Mouse (Mus musculus) adrenal gland, postnatal 25 days (tissue): ENCODE results near the gene Ppm1b. TPM values are rescaled to one million over a fixed set of nuclear protein-coding genes. Genes with fewer than 3 reads are reported as not detected.
"Not testable (repeated sequence)": the region's sequence is repeated elsewhere in the genome, so short reads cannot be mapped to it uniquely, and the experiment has no call there.

Experiments used
- DNase-seq: peaks from one replicate; pipeline ENCODE4 v3.0.0; 2021; ENCODE audit warnings: mixed read lengths
- long read RNA-seq: library from polyadenylated mRNA; stranded (forward); transcript quantifications from one replicate; pipeline ENCODE4 v2.0.0, GENCODE M21; 2021
- total RNA-seq: library from RNA; stranded (reverse); gene quantifications from 2 replicates; pipeline ENCODE4 v1.2.3, GENCODE M21; 2021

Gene Ppm1b
- 143 and 172 TPM in 2 replicates for total RNA-seq
- long read RNA-seq, transcript Ppm1b-202 (6 exons, 3,323 nt) = major isoform, 141 of 291 reads
- long read RNA-seq, transcript Ppm1b-201 (6 exons, 2,670 nt) = minor isoform, 93 of 291 reads
- long read RNA-seq, transcript Ppm1b-205 (6 exons, 1,290 nt) = minor isoform, 15 of 291 reads
- long read RNA-seq, partial matches to known transcripts = 7 of 291 reads
- long read RNA-seq, other reads (novel, unspliced or antisense) = 35 of 291 reads

DNA sequence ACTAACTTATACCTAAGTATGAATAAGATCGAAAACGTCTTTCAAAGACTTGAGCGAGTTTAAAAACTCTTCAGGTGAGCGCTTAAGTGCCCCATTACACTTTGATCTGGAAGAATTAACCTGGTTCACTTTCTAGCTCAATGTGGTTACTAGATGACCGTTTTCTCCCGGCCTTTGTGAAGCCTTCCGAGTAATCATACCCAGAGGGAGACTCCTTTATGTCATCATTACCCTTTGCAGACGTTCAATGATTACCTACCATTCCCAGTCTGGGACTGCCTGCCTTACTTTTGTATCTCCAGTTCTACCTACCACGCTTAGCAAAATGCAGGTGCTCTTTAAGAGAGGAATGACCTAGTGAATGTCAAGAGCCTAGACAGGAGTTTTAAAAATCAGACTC is at the start of gene Ppm1b:
Gene Ppm1b, plus strand, starts transcription at position 301 of the 400 bp plus-strand sequence.
- no peak for DNase-seq

DNA sequence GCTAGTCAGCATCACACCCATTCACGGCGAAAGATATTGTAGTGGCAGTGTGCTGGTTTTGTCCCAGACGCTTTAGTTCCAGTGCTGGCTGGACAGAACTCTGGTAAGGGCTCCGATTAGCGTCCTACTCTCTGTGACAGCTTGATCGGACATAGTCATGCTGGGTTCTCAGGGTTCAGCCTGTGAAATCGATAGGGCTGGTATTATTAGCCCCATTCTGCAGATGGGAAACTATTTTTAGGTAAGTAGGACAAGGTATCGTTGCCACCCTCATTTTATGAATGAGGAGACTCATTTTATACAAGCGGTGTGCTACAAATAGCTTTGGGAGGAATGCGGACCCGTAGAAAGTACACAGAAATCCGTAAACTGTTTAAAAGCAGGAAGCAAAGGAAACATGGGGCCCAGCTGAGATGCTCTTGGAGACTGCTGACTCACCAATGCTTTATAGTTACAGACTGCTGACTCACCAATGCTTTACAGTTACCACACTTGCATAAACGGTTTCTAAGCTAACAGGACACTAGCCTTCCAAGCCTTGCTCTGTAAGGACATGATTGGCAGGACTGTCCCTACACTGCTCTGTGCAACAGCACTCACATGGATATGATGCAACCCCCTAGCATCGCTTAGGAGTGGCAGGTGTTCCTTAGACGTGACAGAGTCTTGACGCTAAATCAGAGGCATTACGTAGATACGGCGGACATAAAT is 34.7 kb upstream of the Ppm1b start:
- no peak for DNase-seq

DNA sequence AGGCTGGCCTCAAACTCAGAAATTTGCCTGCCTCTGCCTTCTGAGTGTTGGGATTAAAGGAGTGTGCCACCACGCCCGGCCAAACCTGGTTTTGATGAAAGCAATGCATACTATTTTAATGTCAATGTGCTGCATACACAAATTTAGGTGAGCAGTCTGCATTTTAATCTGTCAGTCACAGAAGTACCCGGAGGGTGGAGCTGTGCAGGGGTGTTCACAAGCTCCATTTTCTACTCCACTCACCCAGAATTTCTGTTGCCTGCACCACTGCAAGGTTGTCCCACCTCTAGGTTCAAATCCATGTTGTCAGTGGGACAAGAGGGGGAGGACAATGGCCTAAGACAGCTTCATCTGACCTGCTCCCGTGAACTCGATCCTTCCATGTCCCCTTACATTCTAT is 31.8 kb upstream of the Ppm1b start:
- DNase-seq = no peak

DNA sequence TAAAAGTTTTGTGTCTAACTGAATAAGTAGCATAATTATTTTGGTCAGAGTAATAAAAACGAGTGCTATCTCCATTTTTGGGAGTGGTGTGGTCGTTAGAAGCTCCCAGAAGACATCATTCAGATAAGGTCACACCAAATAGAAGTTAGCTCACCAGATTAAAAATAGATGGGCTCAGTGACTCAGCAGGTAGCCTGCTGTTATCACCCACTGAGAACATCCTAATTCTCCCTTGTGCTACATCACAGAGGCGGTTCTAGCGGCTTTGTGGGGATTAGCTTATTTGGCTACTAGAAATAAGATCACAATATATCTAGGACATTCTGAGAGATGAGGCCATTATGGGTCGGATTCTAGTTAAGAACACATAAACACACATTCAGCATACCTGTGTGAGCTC is 30.3 kb upstream of the Ppm1b start:
- DNase-seq = no peak

DNA sequence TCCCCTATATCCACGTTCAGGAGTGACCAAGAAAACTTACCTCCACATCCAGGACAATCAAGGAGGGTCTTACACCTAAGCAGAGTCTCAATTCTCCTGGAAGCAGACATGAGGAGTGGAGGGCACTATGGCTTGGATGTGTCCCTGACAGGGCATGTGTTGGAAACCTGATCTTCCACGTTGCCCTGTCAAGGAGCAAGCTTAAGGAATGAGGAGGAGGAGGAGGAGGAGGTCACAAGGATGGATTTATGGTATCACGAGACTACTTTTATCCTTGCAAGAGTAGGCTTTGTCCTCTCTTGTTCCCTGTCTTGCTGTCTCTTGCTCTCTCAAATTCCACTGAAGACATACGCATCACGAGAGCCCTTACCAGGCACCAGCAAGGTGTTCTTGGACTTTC is 29.0 kb upstream of the Ppm1b start:
- DNase-seq = no peak

DNA sequence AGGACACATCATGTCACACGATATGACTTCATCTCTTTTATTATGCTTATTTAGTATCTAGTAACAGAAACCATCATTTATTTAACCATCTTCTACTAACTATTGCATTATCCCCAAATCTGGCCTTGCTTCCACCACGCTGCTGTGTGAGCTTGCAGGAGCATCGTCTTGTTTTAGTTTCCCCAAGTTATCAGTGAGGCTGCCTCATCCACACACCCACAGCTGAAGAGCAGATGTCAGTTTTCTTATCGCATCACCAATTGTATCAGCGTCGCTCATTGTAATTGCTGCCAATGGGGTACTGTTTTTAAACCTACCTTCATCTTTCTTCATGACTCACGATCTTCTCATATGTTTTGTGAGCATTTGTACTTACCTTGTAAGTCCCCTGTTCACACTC is 23.6 kb upstream of the Ppm1b start:
- DNase-seq = no peak

DNA sequence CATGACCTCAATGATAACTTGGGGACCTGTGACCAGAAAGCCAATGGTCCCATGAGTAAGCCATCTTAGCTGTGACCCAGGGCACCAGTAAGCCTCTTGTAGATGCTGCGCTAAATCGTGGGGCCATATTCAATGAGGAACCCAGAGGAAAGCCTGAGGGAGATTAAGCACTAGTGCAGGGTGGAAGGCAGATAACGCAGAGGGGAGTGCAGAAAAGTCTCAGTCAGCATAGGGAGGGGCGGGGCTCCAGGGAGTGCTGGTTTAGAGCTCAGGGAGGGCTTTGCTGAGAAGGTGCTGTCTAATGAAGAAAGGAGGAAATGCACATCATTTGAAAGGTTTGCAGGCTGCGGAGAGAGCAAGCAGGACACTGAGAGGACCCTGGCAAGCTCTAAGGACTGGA is 22.6 kb upstream of the Ppm1b start:
- no peak for DNase-seq

DNA sequence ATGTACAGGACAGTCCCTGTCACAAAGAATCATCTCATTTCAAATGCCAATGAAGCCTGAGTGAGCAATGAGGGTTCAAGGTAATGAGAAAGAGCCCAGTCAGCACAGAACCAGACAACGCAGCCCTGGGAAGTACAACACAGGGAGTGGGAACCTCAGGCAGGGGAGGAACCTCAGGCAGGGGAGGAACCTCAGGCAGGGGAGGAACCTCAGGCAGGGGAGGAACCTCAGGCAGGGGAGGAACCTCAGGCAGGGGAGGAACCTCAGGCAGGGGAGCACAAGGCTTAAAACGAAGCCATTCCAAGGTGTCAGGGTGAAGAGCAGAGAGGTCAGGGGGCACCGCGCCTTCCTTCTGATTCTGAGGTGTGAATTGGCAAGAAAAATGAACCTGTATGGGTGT is 20.9 kb upstream of the Ppm1b start:
- not testable (repeated sequence) for DNase-seq

DNA sequence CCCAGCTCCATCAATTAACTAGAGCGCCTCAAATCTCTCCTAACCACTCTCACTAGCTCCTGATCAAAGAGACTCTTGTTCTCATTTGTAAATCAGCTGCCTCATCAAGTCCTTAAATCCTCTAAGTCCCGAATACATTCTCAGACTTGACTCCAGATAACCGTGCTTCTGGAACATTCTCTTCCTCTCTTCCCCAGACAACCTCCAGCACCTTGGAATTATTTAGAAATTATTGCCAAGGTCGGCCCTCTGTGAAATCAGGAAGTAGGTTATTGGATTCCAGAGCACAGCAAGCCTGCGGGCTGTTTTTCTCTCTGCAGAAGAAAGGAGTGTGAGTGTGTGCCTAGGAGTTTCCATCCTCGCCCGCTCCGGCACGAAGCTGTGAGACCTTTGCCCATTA is 20.2 kb upstream of the Ppm1b start:
- no peak for DNase-seq

DNA sequence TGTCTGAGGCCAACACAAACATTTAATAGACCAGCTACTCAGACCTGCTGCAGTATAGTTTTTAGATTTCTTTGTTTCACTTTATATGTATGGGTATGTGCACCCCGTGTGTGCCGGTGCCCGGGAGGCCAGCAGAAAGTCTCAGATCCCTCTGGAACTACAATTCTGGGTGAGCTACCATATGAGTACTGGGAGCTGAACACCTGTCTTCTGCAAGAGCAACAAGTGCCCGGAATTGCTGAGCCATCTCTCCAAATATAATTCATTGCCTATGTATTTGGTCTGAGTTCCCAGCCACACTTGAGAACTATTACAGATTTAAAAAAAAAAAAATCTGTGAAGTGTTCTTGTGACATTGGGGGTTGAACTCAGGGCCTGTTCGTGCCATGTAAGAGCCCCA is 19.7 kb upstream of the Ppm1b start:
- no peak for DNase-seq

DNA sequence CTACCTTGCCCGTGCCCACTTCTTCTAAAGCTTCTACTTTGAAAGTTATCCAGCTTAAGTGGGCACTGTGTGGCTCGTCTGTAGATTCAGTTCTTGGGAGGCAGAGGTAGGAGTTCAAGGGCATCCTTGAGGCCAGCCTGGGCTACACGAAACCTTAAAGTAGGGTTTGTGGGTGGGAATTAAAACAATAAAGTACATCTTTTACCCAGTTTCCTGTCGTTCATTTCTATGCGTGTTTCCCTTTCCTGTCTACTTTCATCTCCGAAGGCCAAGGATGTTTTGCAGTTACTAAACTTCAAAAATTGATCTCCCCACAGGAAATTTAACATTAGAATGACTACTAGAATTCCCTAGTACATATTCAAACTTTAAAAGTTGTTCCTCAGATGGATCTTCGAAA is 19.3 kb upstream of the Ppm1b start:
- DNase-seq = no peak

DNA sequence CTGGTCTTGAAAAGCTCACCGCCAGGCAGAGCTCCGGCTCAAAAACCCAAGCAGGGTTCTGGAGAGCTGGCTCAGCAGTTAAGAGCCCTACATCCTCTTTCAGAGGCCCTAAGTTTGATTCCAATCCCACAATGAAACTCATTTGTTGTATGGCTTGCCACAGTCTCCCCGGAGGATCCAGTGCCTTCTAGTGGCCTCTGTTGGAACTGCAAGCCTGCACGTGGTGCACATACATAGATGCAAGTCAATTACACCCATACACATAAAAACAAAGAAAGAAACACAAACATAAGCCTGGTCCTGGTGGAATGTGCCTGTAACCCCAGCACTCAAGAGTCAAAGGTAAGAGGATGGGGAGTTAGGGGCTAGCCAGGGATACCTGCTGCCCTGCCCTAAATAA is 18.3 kb upstream of the Ppm1b start:
- DNase-seq = no peak

DNA sequence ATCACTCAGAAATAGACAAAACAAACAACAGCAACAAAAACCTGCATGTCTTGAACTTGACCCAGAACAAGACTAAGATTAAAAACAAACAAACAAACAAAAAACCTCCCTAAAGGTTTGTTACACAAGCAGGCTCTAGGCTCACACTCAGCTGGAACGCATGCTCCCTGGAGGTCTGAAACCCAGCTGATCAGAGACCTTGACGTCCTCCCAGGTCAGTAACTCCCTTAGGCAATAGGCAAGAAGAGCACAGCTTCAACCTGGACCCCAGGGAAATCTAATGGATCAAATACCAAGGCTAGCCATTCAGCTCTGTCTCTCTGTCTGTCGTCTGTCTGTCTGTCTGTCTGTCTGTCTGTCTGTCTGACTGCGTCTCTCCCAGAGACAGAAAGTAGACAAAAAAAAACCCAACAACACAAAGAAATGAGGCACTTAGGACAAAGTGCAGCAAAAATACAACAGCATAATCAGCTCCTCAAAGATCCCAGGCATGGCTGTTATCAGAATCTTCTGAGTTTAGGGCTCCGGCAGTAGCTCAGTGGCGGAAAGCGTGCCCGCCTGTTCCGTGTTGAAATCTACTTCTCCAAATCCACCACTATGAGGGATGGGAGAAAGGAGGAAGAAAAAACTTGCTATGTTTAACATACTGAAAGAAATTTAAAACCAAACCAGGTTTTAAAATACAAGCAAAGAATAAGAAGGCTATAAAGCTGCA is 16.4 kb upstream of the Ppm1b start:
- DNase-seq = no peak

DNA sequence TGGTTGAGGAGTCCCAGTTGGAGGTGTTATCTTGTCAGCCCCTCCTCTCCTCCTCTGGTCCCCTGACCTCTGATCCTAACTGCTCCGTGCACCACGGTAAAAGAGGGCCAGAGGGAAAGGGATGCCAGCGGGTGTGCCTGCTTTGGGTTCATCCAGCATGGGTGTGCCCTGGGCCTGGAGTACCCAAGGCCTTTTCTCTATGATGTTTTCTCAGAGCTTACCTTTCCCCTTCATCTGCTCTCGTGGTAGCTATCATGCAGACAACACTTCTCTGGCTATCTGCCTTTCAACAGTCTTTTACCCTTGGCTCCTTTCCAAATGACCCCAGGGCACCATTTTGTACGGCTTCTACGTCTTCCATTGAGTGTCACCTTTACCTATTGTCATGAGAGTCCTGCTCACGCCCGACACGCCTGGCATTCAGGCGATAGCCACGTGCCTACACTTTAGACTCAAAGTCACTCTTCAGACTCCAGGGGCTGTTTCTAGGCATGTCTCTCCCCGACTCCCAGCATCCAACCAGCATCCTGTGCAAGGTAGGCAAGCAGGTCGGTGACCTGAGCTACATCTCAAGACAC is 15.2 kb upstream of the Ppm1b start:
- no peak for DNase-seq

DNA sequence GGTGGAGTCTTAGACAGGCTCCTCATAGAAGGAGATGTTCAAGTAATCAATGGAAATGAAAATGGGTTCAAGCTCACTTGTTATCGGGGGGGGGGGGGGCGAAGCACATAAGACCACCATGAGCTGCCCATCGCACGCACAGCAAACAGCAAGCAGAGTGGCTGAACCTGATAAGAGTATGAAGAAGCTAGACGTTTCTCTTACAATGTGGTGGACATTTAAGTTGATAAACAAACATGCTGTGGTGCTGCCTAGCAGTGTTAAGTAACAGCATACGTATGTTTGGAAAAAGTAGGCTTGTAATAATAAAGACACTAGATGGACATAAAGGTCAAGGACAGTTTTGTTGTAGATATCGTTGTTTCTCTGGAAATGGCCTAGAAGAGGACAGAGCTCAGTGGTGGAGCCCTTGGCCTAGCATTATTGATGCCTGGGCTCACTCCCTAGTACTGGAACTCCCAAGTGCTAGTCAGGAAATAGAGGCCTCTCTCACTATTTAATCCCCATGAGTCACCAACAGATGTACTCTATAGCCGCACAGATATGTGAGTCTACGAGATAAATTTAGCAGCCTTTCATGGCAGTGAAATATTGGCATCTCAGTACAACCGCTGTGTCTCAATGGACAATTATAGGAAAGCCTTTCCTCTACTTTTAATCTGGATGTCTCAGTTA is 14.0 kb upstream of the Ppm1b start:
- DNase-seq = no peak

DNA sequence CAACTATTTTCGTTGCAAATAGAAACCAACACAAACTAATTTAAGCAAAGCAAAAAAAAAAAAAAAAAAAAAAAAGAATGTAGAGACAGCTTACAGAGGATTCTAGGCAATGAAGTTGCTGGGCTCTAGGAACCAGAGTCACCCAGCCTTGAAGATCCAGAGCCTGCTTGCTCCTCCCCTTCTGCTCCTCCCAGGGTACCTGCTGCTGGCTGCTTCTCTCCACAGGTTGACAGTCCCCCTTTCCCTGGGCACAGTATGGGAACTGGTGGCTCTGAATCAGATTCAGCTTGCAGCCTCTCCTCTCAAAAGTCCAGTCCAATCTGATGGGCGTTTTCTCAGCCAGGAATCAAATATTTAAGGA is 13.5 kb upstream of the Ppm1b start:
- DNase-seq = no peak

DNA sequence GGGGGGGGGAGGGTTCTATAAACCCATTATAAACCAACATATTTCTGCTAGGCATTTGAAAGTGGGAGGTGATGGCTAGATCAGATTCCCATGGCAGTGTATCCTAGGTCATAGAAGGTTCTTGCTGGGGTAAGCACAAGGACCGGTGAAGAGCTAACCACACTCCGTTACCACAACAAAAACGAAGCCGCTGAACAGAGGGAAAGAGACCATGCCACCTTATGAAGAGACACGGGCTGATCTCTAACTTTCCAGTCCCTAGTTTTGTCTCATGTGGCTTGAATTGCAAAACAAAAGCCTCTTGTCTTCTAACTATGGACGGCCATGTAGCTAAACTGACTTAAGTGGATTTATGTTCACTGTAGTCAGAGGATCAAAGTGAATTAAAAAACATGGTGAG is 12.2 kb upstream of the Ppm1b start:
- DNase-seq = no peak

DNA sequence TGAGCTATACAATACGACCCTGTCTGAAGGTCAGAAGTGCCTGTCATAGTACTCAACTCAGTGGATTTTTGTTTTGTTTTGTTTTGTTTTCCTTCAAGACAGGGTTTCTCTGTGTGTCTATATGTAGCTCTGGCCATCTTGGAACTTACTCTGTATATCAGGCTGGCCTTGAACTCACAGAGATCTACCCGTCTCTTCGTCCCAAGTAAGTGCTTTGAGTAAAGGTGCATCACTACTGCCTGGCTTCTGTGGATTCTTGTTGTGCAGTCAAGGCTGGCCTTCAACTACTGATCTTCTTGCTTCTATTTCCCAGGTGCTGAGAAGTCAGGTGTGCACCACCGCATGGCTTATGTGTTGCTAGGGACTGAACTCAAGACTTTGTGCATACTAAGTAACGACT is 4.0 kb upstream of the Ppm1b start:
- DNase-seq = no peak

DNA sequence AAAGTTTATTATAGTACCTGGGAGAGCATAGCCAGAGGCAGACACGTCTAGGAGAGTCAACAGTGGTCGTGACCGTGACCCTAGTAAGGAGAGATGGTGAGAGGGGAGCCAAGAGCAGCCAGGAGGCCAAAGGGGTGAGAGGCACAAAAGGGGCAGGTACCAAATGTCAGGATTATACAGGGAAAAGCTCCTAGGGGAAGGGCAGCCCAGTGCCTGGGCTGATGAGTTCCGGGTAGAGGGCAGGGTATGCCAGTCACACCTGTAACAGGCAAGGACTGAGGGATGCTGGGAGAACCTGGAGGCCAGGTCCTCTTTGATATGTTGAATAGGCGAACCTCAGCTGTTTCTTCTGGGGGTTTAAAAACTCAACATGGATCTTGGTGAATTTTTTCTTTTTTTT is 2.8 kb upstream of the Ppm1b start:
- DNase-seq = no peak

DNA sequence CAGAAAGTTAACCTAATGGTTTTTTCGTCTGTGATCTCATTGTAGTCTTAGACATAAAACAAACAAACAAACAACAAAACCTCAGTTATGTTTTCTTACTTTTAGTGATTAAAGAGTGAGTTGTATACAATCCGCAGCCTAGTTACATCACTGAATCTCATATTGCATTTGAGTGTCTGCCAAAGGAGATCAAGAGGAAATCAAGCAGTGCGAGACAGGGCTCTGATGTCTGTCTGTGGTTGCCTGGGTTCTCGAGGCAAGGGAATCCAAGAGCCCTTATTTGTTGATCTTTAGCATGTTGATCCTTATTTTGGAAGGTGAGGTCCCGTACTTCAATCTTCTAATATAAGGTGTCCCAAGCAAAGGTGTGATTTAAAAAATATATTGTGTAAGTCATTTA is 1.7 kb upstream of the Ppm1b start:
- DNase-seq = no peak

DNA sequence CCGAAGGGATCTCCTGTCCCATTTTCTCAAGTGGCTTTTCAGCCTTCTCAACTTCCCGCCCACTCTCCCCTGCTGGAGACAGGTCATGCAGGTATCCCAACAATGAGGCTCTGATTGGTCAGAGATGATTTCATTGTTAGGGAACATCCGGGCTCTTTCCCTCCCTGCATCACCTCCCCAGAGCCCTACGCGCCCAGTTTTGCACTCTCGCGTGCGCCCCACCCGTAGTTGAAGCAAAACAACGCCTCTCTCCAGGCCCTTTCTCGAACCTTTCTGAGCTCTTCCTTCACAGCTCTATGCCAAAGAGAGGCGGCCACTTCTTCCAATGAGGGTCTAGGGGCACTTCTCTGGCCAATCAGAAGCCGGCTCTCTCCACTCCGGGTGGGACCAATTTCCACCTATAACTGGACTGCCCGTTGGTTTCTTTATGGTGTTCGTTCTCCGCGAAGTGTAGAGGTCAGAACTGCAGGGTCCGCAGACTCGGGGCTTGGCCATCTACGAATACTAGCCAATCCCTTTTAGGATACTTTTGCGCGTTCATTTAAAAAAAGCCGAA is 468 bp downstream of the Ppm1b start:
- DNase-seq = peak; percentile 76

DNA sequence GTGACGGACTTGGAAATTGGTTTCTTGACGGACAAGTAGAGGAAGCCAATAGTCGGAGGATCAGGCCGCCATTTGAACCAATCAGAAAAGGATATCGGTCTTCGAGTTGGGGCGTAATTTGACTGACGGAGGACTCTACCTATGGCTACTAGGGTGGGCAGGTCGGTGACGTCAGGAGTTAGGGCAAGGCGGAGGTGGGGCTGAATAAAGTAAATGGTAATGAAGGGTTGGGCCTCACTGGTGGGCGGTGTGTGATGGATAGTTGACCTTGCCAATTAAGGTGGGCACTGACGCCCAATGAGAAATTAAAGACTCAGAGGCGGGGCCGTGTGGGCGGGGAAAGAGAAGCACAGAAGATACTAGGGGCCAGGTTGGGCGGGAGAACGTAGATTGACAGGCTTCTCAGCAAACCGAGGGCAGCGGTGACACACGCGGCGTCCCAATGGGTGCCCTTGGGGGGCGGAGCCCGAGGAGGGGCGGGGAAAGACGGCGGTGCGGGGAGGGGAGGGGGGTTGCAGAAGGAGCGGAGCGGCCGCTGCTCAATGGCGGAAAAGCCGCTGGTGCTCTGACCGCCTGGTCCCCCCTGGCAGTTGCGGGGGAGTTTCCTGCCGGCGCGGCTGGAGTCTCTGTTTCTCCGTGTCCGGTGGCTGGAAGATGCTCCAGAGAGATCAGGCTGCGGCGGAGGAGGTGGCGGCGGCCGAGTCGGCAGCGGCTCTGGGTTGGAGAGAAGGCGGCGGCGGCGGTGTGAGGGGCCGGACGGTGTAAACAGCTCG is 1.1 kb downstream of the Ppm1b start:
- peak; percentile 99 for DNase-seq
